Mouse (Mus musculus) hindbrain, postnatal 0 days (tissue): Measurements from ENCODE around the gene Zfp316. TPM values are rescaled to one million over a fixed set of nuclear protein-coding genes. Genes with fewer than 3 reads are reported as not detected.

ENCODE experiments used
- ATAC-seq: fragments of 200-750 bp; cut with Nextera tagmentation; 2 replicates; pipeline ENCODE4 v1.8.0; 2017; ENCODE audit warnings: mild to moderate bottlenecking, moderate TSS enrichment, moderate library complexity
- DNase-seq: peaks from one replicate; pipeline ENCODE4 v3.0.0-alpha.2; 2015; ENCODE audit warnings: low spot score
- H3K27ac ChIP-seq: fragments of 300-500 bp; sonication (generic); 2 replicates; pipeline ENCODE4 v1.5.1; 2014; ENCODE audit warnings: mild to moderate bottlenecking
- H3K27me3 ChIP-seq: fragments of 300-500 bp; sonication (generic); 2 replicates; pipeline ENCODE4 v1.6.1; 2014; ENCODE audit warnings: low read length, mixed read lengths; ENCODE audit not compliant: insufficient read depth
- H3K36me3 ChIP-seq: fragments of 300-500 bp; sonication (generic); 2 replicates; pipeline ENCODE4 v1.6.1; 2014; ENCODE audit warnings: low read length, mixed read lengths; ENCODE audit not compliant: insufficient read depth
- H3K4me1 ChIP-seq: fragments of 300-500 bp; sonication (generic); 2 replicates; pipeline ENCODE4 v1.6.1; 2014; ENCODE audit warnings: antibody characterized with exemption, low read length, mixed read lengths; ENCODE audit not compliant: insufficient read depth
- H3K4me2 ChIP-seq: fragments of 300-500 bp; sonication (generic); 2 replicates; pipeline ENCODE4 v1.6.1; 2014; ENCODE audit warnings: low read depth, mild to moderate bottlenecking, low read length, moderate library complexity, mixed read lengths
- H3K4me3 ChIP-seq: fragments of 300-500 bp; sonication (generic); 2 replicates; pipeline ENCODE4 v1.5.1; 2014; ENCODE audit warnings: low read length
- H3K9ac ChIP-seq: fragments of 300-500 bp; sonication (generic); replicated peaks from 2 replicates; pipeline ENCODE4 v1.6.1; 2014; ENCODE audit warnings: mild to moderate bottlenecking, low read length, moderate library complexity, mixed read lengths
- H3K9me3 ChIP-seq: fragments of 300-500 bp; sonication (generic); 2 replicates; pipeline ENCODE4 v1.6.1; 2016; ENCODE audit warnings: low read length, mixed read lengths
- CTCF ChIP-seq: IDR thresholded peaks from 2 replicates; pipeline ENCODE4 v1.5.1; 2016; ENCODE audit warnings: antibody characterized with exemption, control low read depth, low read depth
- WGBS: fragments of 180-500 bp; shearing (Covaris S2); extraction: QIAGEN DNeasy Blood & Tissue Kit; methylation state at CpG from one replicate; pipeline ENCODE4 v1.1.7; 2014; 5-methylcytosine and 5-hydroxymethylcytosine counted together
- polyA plus RNA-seq: library from polyadenylated mRNA; unstranded; fragments of >200 nt; fragmentation: Nextera tagmentation; extraction: Ambion mirVana; gene quantifications from 2 replicates; pipeline ENCODE4 v1.2.1, GENCODE M21; 2015
- total RNA-seq: library from RNA; depleted of rRNA; stranded (reverse); fragments of >200 nt; gene quantifications from 2 replicates; pipeline ENCODE4 v1.2.3, GENCODE M21; 2014

The Zfp316 gene
- total and polyA plus RNA-seq, 2 experiments from 2014 or later: 5.4 to 28.0 TPM

DNA sequence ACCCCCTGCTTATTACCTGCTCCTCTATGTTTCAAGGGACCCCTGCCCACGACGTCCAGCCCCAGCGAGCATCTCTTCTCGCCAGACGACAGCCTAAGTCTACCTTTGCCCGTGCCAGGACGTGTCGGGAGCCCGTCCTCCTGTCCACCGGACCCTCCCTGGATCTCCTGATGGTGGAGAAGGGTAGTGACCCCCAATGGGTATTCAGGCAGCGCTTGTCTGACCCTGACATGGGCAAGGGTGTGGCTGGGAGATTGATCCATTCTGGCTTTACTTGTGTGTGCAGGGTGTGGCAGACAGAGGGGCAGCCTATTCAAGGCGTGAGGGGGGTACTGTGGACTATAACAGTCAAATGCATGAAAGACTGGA is 313 bp upstream of the Zfp316 start:
- no peaks in the 10 kb centered on the region for H3K27me3 ChIP-seq
- H3K4me2 ChIP-seq: peak overlapping the region; percentile 98
- ATAC-seq (peak; percentile 39), DNase-seq (no peak)
- H3K27ac ChIP-seq: peak overlapping the region; percentile 87
- no peaks in the 10 kb centered on the region for H3K9me3 ChIP-seq
- H3K36me3 ChIP-seq: no peaks in the 10 kb centered on the region
- TF ChIP-seq CTCF: no peak
- H3K4me3 ChIP-seq: peak overlapping the region; percentile 88
- H3K9ac ChIP-seq: peak overlapping the region; percentile 93
- H3K4me1 ChIP-seq: peaks cover 20% of the 10 kb centered on the region
- 1% methylated on average over 12 of the region's 12 CpGs for WGBS

DNA sequence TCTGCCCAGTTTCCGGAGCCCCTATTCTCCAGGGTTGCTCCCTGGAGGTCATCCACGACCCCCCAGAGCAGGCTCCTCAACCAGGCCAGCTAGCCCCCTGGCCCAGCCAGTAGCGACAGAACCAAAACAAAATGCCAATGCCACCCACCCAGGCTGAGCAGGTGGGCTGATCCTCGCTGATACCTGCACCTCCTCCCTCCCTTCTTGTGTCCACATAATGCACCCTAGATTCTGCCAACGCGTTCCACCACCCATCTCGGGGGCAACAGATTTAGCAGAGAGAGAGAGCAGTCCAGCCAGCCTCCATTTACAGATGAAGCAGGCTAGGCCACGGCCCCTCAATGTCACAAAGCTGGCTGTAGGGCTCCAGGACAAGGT is 848 bp downstream of the Zfp316 start:
- ATAC-seq (no peak; the same call in 1 of the 2 replicates), DNase-seq (no peak)
- Histone ChIP-seq H3K4me2 (peak overlapping the region; percentile 98), H3K4me1 (peaks cover 20% of the 10 kb centered on the region), H3K27me3 (no peaks in the 10 kb centered on the region), H3K27ac (peak overlapping the region; percentile 87), H3K4me3 (peak overlapping the region; percentile 88), H3K9ac (peak overlapping the region; percentile 93), H3K9me3 (no peaks in the 10 kb centered on the region), H3K36me3 (peaks cover under 1% of the 10 kb centered on the region; the same call in 1 of the 2 replicates)
- WGBS: 12% methylated on average over 8 of the region's 8 CpGs
- no peak for TF ChIP-seq CTCF

DNA sequence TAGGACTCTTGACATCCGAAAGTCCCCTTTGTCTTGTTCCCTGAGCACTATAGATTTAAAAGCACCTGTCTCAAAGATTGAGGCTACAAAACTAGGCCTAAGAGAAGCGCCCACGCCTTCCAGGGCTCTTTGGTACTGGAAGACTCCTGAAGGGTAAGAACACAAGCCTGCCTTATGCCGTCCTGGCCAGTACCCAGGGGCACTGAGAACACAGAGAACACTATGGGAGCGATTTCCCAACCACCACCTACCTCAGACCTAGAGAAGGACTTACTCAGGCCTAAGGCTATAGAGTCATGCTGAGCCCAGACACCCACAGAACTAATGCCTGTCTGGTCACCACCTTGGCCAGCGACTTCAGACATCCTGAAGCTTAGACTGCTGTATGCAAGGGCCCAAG is 3.0 kb downstream of the Zfp316 start:
- WGBS: 90% methylated on average over 6 of the region's 6 CpGs
- Histone ChIP-seq H3K4me1 (peaks cover 20% of the 10 kb centered on the region), H3K9ac (no peak overlapping the region), H3K27ac (no peak overlapping the region), H3K4me3 (no peak overlapping the region), H3K4me2 (no peak overlapping the region), H3K27me3 (no peaks in the 10 kb centered on the region), H3K9me3 (no peaks in the 10 kb centered on the region), H3K36me3 (peaks cover 18% of the 10 kb centered on the region)
- TF ChIP-seq CTCF: no peak
- no peak for DNase-seq
- ATAC-seq: no peak

DNA sequence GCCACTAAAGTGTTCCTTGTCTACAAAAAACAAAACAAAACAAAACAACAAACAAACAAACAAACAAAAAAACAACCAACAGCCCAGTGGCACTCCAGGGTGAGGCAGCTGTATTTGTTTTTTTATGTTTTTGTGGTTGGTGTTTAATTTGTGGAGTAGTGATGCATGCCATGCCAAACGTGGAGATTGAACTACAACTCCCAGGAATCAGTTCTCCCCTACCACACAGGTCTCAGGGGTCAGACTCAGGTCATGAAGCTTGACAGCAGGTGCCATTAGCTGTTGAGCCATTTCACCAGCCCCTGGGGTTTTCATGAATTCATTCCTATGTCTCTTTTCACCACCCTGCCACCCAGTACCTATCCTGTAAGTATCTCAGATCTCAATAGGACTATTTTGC is 4.4 kb downstream of the Zfp316 start:
- H3K4me2 ChIP-seq: no peak overlapping the region
- H3K4me1 ChIP-seq: peaks cover 13% of the 10 kb centered on the region
- 46% methylated on average over 1 of the region's 1 CpGs for WGBS

DNA sequence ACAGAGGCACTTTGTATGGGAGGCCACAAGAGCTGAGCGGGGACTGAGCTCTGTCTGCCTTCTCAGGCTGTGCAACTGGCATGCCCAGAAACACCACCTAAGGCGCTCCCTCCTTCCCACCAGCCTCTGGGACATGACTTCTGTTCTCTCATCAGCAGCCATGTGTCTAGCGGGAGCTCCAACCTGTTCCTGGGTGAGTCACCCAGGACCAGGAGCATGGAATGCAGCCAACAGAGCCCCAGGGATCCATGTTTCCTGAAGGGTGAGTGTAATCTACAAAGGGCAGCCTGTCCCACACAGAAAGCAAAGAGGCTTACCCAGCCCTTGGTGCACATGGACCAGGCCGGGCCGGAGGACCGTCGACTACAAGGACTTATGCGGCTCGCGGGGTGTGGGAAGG is 5.1 kb downstream of the Zfp316 start:
- no peak for DNase-seq
- Histone ChIP-seq H3K27ac (no peak overlapping the region), H3K36me3 (peaks cover 19% of the 10 kb centered on the region), H3K9ac (no peak overlapping the region), H3K4me2 (no peak overlapping the region), H3K9me3 (no peaks in the 10 kb centered on the region), H3K4me3 (no peak overlapping the region), H3K27me3 (no peaks in the 10 kb centered on the region), H3K4me1 (peaks cover 11% of the 10 kb centered on the region)
- no peak for ATAC-seq
- no peak for TF ChIP-seq CTCF
- 90% methylated on average over 10 of the region's 10 CpGs for WGBS

More for the DNA sequence above, 4.4 kb downstream of the Zfp316 start:
- Histone ChIP-seq H3K4me3 (no peak overlapping the region), H3K9ac (no peak overlapping the region), H3K9me3 (no peaks in the 10 kb centered on the region), H3K27ac (no peak overlapping the region), H3K27me3 (no peaks in the 10 kb centered on the region), H3K36me3 (peaks cover 18% of the 10 kb centered on the region)
- no peak for ATAC-seq
- no peak for DNase-seq
- no peak for TF ChIP-seq CTCF

DNA sequence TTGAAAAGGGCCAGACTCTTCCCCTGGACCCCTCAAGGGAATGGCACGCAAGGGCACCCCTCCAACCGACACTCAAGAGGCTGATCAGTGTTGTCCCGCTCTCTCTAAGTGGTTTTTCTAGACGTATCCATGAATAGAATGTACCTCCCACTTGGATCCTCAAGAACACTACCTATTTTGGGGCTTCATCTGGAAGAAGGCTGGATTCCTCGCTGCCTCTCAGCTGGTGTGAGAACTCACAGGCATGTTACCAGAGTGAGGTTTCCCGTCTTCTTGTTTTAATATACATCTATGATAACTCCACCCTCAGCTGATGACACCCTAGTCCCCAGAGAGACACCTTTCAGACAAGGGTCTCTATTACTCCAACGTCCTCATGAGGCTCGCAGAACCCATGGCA is 8.2 kb downstream of the Zfp316 start:
- H3K9me3 ChIP-seq: no peaks in the 10 kb centered on the region
- H3K4me2 ChIP-seq: no peak overlapping the region
- no peak for DNase-seq
- H3K4me3 ChIP-seq: no peak overlapping the region
- H3K27ac ChIP-seq: no peak overlapping the region
- peaks cover 29% of the 10 kb centered on the region for H3K36me3 ChIP-seq
- ATAC-seq: no peak
- H3K4me1 ChIP-seq: no peaks in the 10 kb centered on the region
- no peaks in the 10 kb centered on the region for H3K27me3 ChIP-seq
- WGBS: 96% methylated on average over 8 of the region's 8 CpGs
- TF ChIP-seq CTCF: no peak
- H3K9ac ChIP-seq: no peak overlapping the region

DNA sequence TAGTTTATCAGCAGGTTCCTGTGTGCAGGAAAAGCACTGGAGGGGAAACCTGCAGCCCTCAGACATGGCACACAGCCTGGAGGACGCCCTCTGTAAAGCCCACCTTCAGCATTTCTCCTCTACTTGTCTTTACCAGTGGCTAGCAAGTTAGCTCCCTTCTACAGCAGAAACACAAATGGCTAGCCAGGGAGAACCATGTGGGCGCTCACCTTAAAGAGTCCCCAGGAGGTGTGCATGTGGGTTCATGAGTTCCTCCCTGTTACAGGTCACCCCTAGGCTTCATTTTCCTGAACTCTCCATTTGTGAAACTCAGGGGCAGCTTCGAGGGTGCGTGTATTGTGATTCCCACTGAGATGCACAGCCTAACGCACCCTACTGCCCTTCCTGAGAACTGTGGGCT is 14.0 kb downstream of the Zfp316 start:
- Histone ChIP-seq H3K27me3 (no peaks in the 10 kb centered on the region; the same call in 1 of the 2 replicates), H3K9ac (no peak overlapping the region), H3K4me2 (no peak overlapping the region), H3K36me3 (peaks cover 54% of the 10 kb centered on the region), H3K27ac (no peak overlapping the region), H3K9me3 (no peaks in the 10 kb centered on the region), H3K4me3 (no peak overlapping the region), H3K4me1 (peaks cover 5% of the 10 kb centered on the region; the same call in 1 of the 2 replicates)
- TF ChIP-seq CTCF: no peak
- ATAC-seq: no peak
- DNase-seq: no peak
- 90% methylated on average over 5 of the region's 5 CpGs for WGBS
